Mouse (Mus musculus) limb, embryonic 12.5 days (tissue): ENCODE measurements around the gene Car3. TPM values are rescaled to one million over a fixed set of nuclear protein-coding genes. Genes with fewer than 3 reads are reported as not detected.
A peak's percentile ranks its signal among the peaks of the same experiment; 100 is the strongest.

ENCODE experiments used
- ATAC-seq: fragments of 200-750 bp; cut with Nextera tagmentation; 2 replicates; pipeline ENCODE4 v1.8.0; 2017; ENCODE audit warnings: low read depth, moderate TSS enrichment; ENCODE audit not compliant: insufficient number of reproducible peaks, insufficient read depth, low FRiP score, low TSS enrichment
- H3K27ac ChIP-seq: fragments of 300-500 bp; sonication (generic); 2 replicates; pipeline ENCODE4 v1.5.1; 2016; ENCODE audit warnings: mild to moderate bottlenecking, moderate library complexity
- H3K27me3 ChIP-seq: fragments of 300-500 bp; sonication (generic); 2 replicates; pipeline ENCODE4 v1.6.1; 2016; ENCODE audit warnings: mild to moderate bottlenecking, moderate library complexity
- H3K36me3 ChIP-seq: fragments of 300-500 bp; sonication (generic); 2 replicates; pipeline ENCODE4 v1.6.1; 2016; ENCODE audit warnings: mild to moderate bottlenecking, moderate library complexity
- H3K4me1 ChIP-seq: fragments of 300-500 bp; sonication (generic); replicated peaks from 2 replicates; pipeline ENCODE4 v1.6.1; 2016
- H3K4me2 ChIP-seq: fragments of 300-500 bp; sonication (generic); 2 replicates; pipeline ENCODE4 v1.6.1; 2016; ENCODE audit warnings: mild to moderate bottlenecking, moderate library complexity
- H3K4me3 ChIP-seq: fragments of 300-500 bp; sonication (generic); replicated peaks from 2 replicates; pipeline ENCODE4 v1.5.1; 2016; ENCODE audit warnings: mild to moderate bottlenecking
- H3K9ac ChIP-seq: fragments of 300-500 bp; sonication (generic); replicated peaks from 2 replicates; pipeline ENCODE4 v1.6.1; 2016; ENCODE audit warnings: mild to moderate bottlenecking, moderate library complexity
- H3K9me3 ChIP-seq: fragments of 300-500 bp; sonication (generic); 2 replicates; pipeline ENCODE4 v1.6.1; 2016; ENCODE audit warnings: mild to moderate bottlenecking, moderate library complexity
- WGBS: fragments of 180-500 bp; shearing (Covaris S2); methylation state at CpG from one replicate; pipeline ENCODE4 v1.1.7; 2016; 5-methylcytosine and 5-hydroxymethylcytosine counted together
- polyA plus RNA-seq: library from polyadenylated mRNA; unstranded; fragments of >200 nt; fragmentation: Nextera tagmentation; extraction: Ambion mirVana; gene quantifications from 2 replicates; pipeline ENCODE4 v1.2.1, GENCODE M21; 2016

The Car3 gene
- polyA plus RNA-seq, 1 experiment from 2014 or later = 3.1 TPM

GRCm38 (mm10) chr3:14877251-14877909, 14.1 kb downstream of the Car3 start:
- Histone ChIP-seq H3K4me1 (no peaks in the 10 kb centered on the region), H3K9me3 (no peaks in the 10 kb centered on the region), H3K36me3 (no peaks in the 10 kb centered on the region), H3K27ac (no peak overlapping the region), H3K4me3 (no peak overlapping the region), H3K4me2 (no peak overlapping the region), H3K27me3 (no peaks in the 10 kb centered on the region), H3K9ac (no peak overlapping the region)
- 77% methylated on average over 7 of the region's 7 CpGs for WGBS
- ATAC-seq = no peak

GRCm38 (mm10) chr3:14878749-14879223, 15.5 kb downstream of the Car3 start:
- Histone ChIP-seq H3K27me3 (0 out of 2 replicates have a peak, but pooled peaks cover 7% of the 10 kb centered on the region), H3K36me3 (no peaks in the 10 kb centered on the region), H3K27ac (no peak overlapping the region), H3K4me3 (no peak overlapping the region), H3K4me1 (no peaks in the 10 kb centered on the region), H3K4me2 (no peak overlapping the region), H3K9me3 (no peaks in the 10 kb centered on the region), H3K9ac (no peak overlapping the region)
- WGBS = 92% methylated on average over 6 of the region's 6 CpGs
- ATAC-seq = no peak

- WGBS = 84% methylated on average over 3 of the region's 3 CpGs
- ATAC-seq = no peak
- Histone ChIP-seq H3K4me2 (no peak overlapping the region), H3K27me3 (0 out of 2 replicates have a peak, but pooled peaks cover 7% of the 10 kb centered on the region), H3K27ac (no peak overlapping the region), H3K9ac (no peak overlapping the region), H3K36me3 (no peaks in the 10 kb centered on the region), H3K4me1 (no peaks in the 10 kb centered on the region), H3K9me3 (no peaks in the 10 kb centered on the region), H3K4me3 (no peak overlapping the region)
Observed at GRCm38 (mm10) chr3:14879293-14879692, 16.0 kb downstream of the Car3 start.

- H3K9ac ChIP-seq = no peak overlapping the region
- no peaks in the 10 kb centered on the region for H3K36me3 ChIP-seq
- no peak overlapping the region for H3K27ac ChIP-seq
- WGBS = 55% methylated on average over 2 of the region's 2 CpGs
- no peaks in the 10 kb centered on the region for H3K4me1 ChIP-seq
- no peaks in the 10 kb centered on the region for H3K9me3 ChIP-seq
- no peak overlapping the region for H3K4me2 ChIP-seq
- H3K27me3 ChIP-seq = peaks cover 11% of the 10 kb centered on the region; the same call in 1 of the 2 replicates
- no peak for ATAC-seq
- H3K4me3 ChIP-seq = no peak overlapping the region
Observed at GRCm38 (mm10) chr3:14880277-14880676, 17.0 kb downstream of the Car3 start.

- Histone ChIP-seq H3K4me3 (no peak overlapping the region), H3K9ac (no peak overlapping the region), H3K27ac (no peak overlapping the region), H3K4me1 (no peaks in the 10 kb centered on the region), H3K9me3 (no peaks in the 10 kb centered on the region), H3K27me3 (peaks cover 25% of the 10 kb centered on the region), H3K36me3 (no peaks in the 10 kb centered on the region), H3K4me2 (no peak overlapping the region)
- no peak for ATAC-seq
Observed at GRCm38 (mm10) chr3:14882005-14882404, 18.7 kb downstream of the Car3 start.

- Histone ChIP-seq H3K4me2 (no peak overlapping the region), H3K27ac (no peak overlapping the region), H3K27me3 (peaks cover 32% of the 10 kb centered on the region), H3K4me1 (no peaks in the 10 kb centered on the region), H3K9me3 (no peaks in the 10 kb centered on the region), H3K36me3 (no peaks in the 10 kb centered on the region), H3K4me3 (no peak overlapping the region), H3K9ac (no peak overlapping the region)
- ATAC-seq = no peak
- 71% methylated on average over 3 of the region's 3 CpGs for WGBS
Observed at GRCm38 (mm10) chr3:14882756-14883155, 19.4 kb downstream of the Car3 start.

- Histone ChIP-seq H3K9me3 (no peaks in the 10 kb centered on the region), H3K4me2 (no peak overlapping the region), H3K27ac (no peak overlapping the region), H3K27me3 (peaks cover 36% of the 10 kb centered on the region), H3K4me3 (no peak overlapping the region), H3K9ac (no peak overlapping the region), H3K4me1 (no peaks in the 10 kb centered on the region), H3K36me3 (no peaks in the 10 kb centered on the region)
- ATAC-seq = no peak
Observed at GRCm38 (mm10) chr3:14884826-14885225, 21.5 kb downstream of the Car3 start.

GRCm38 (mm10) chr3:14886102-14887098, 23.1 kb downstream of the Car3 start, which contains the start of gene Car2:
Gene Car2 (plus strand): TSS chr3:14886273.
- no peak within 1 kb of the TSS for H3K27ac ChIP-seq
- peak; percentile 88 for ATAC-seq

GRCm38 (mm10) chr3:14887134-14887666, 23.9 kb downstream of the Car3 start:
- H3K27ac ChIP-seq = no peak overlapping the region
- no peak overlapping the region for H3K9ac ChIP-seq
- peak overlapping the region; percentile 70 for H3K4me3 ChIP-seq
- H3K4me1 ChIP-seq = no peaks in the 10 kb centered on the region
- no peak for ATAC-seq
- 37% methylated on average over 11 of the region's 11 CpGs for WGBS
- no peaks in the 10 kb centered on the region for H3K9me3 ChIP-seq
- H3K4me2 ChIP-seq = peak overlapping the region; percentile 89
- no peaks in the 10 kb centered on the region for H3K36me3 ChIP-seq
- peaks cover 36% of the 10 kb centered on the region for H3K27me3 ChIP-seq

More at GRCm38 (mm10) chr3:14886102-14887098, 23.1 kb downstream of the Car3 start, which contains the start of gene Car2:
- H3K4me3 ChIP-seq = peak within 1 kb of the TSS; percentile 70
- no peaks in the 10 kb centered on the region for H3K4me1 ChIP-seq
- peak within 1 kb of the TSS; percentile 89 for H3K4me2 ChIP-seq
- H3K36me3 ChIP-seq = no peaks in the 10 kb centered on the region
- peaks cover 36% of the 10 kb centered on the region for H3K27me3 ChIP-seq
- under 1% methylated on average over 93 of the region's 95 CpGs for WGBS
- no peaks in the 10 kb centered on the region for H3K9me3 ChIP-seq
- peak within 1 kb of the TSS; percentile 66 for H3K9ac ChIP-seq

- Histone ChIP-seq H3K4me1 (no peaks in the 10 kb centered on the region), H3K9me3 (no peaks in the 10 kb centered on the region), H3K27me3 (peaks cover 36% of the 10 kb centered on the region), H3K36me3 (no peaks in the 10 kb centered on the region), H3K4me2 (no peak overlapping the region), H3K4me3 (no peak overlapping the region), H3K27ac (no peak overlapping the region), H3K9ac (no peak overlapping the region)
- no peak for ATAC-seq
- WGBS = 82% methylated on average over 10 of the region's 10 CpGs
Observed at GRCm38 (mm10) chr3:14887686-14888295, 24.5 kb downstream of the Car3 start.

- Histone ChIP-seq H3K27ac (no peak overlapping the region), H3K36me3 (no peaks in the 10 kb centered on the region), H3K27me3 (peaks cover 29% of the 10 kb centered on the region), H3K4me1 (no peaks in the 10 kb centered on the region), H3K9me3 (no peaks in the 10 kb centered on the region), H3K4me2 (no peak overlapping the region), H3K9ac (no peak overlapping the region), H3K4me3 (no peak overlapping the region)
- no peak for ATAC-seq
- 42% methylated on average over 2 of the region's 2 CpGs for WGBS
Observed at GRCm38 (mm10) chr3:14888549-14888948, 25.2 kb downstream of the Car3 start.
